Mouse (Mus musculus) heart, postnatal 25 days (tissue): Measurements from ENCODE around the gene Asb17. TPM values are rescaled to one million over a fixed set of nuclear protein-coding genes. Genes with fewer than 3 reads are reported as not detected.

Source experiments
- DNase-seq: peaks from one replicate; pipeline ENCODE4 v3.0.0; 2022; ENCODE audit warnings: low spot score
- intact Hi-C: fragments of 180-260 bp; cut with DNase I; formaldehyde crosslinking; loops from one replicate; pipeline ENCODE4 v1.15.1; 2025
- total RNA-seq, 2 experiments: library from RNA; stranded (reverse); gene quantifications; 2 replicates each; pipeline ENCODE4 v1.2.3; 2021

Gene Asb17
- total RNA-seq, 2 experiments from 2014 or later = not detected

- intact Hi-C loops = no loop called here
- DNase-seq = no peak
These were observed 23.4 kb downstream of the Asb17 start for GRCm38 (mm10) chr3:153867149-153868136.

- intact Hi-C loops = no loop called here
- no peak for DNase-seq
These were observed 27.4 kb downstream of the Asb17 start for GRCm38 (mm10) chr3:153871396-153871795.

- intact Hi-C loops = no loop called here
These were observed 42.3 kb downstream of the Asb17 start for GRCm38 (mm10) chr3:153886296-153886695.

GRCm38 (mm10) chr3:153888141-153888540, 44.1 kb downstream of the Asb17 start:
- DNase-seq = no peak
- intact Hi-C loops = no loop called here

More at GRCm38 (mm10) chr3:153886296-153886695, 42.3 kb downstream of the Asb17 start:
- no peak for DNase-seq

GRCm38 (mm10) chr3:153889188-153889781, 45.3 kb downstream of the Asb17 start:
- intact Hi-C loops = no loop called here

GRCm38 (mm10) chr3:153895454-153895853, 51.4 kb downstream of the Asb17 start:
- intact Hi-C loops = no loop called here
- no peak for DNase-seq

More at GRCm38 (mm10) chr3:153889188-153889781, 45.3 kb downstream of the Asb17 start:
- no peak for DNase-seq

- no peak for DNase-seq
- intact Hi-C loops = no loop called here
These were observed 53.2 kb downstream of the Asb17 start for GRCm38 (mm10) chr3:153897216-153897615.

- intact Hi-C loops = loop anchor here (5.0 kb wide), 1 partner anchor 325 kb away; no protein-coding TSS in a partner anchor
- DNase-seq = no peak
These were observed 57.9 kb downstream of the Asb17 start for GRCm38 (mm10) chr3:153901904-153902303.

GRCm38 (mm10) chr3:153902595-153902994, 58.6 kb downstream of the Asb17 start:
- intact Hi-C loops = loop anchor here (5.0 kb wide), 1 partner anchor 325 kb away; no protein-coding TSS in a partner anchor
- no peak for DNase-seq

- DNase-seq = no peak
- intact Hi-C loops = loop anchor here (5.0 kb wide), 1 partner anchor 323 kb away; no protein-coding TSS in a partner anchor
These were observed 60.6 kb downstream of the Asb17 start for GRCm38 (mm10) chr3:153904586-153904985.

Other genes with a start within 250 kb of the Asb17 start
- gene St6galnac3, start 119.0 kb upstream of the Asb17 start, total RNA-seq = 1 to 10 TPM; 4.4 to 7.5 TPM
- gene Msh4, start 61.9 kb downstream of the Asb17 start, total RNA-seq = under 1 TPM; 0.08 TPM
- gene Rabggtb, start 68.8 kb downstream of the Asb17 start, total RNA-seq = 10 to 100 TPM; 89.2 to 99.7 TPM
- gene Acadm, start 100.4 kb downstream of the Asb17 start, total RNA-seq = 1,000 to 10,000 TPM; 1,031 to 1,101 TPM
- gene Slc44a5, start 129.2 kb downstream of the Asb17 start, total RNA-seq = under 1 TPM; 0.05 to 0.14 TPM